Mouse (Mus musculus) R1 (cell line): ENCODE results near the gene Zfp622.
"Not testable (repeated sequence)": the region's sequence is repeated elsewhere in the genome, so short reads cannot be mapped to it uniquely, and the experiment has no call there.

ENCODE experiments used
- DNase-seq: peaks from one replicate; pipeline ENCODE4 v3.0.0-alpha.2; 2018; ENCODE audit warnings: low read depth, low spot score

Gene Zfp622

GRCm38 (mm10) chr15:25971596-25971995, 12.6 kb upstream of the Zfp622 start:
- DNase-seq: no peak

GRCm38 (mm10) chr15:25972758-25973157, 11.4 kb upstream of the Zfp622 start:
- DNase-seq: no peak

- DNase-seq: no peak
Observed at GRCm38 (mm10) chr15:25974352-25974751, 9.8 kb upstream of the Zfp622 start.

- no peak for DNase-seq
Observed at GRCm38 (mm10) chr15:25975810-25976209, 8.4 kb upstream of the Zfp622 start.

- not testable (repeated sequence) for DNase-seq
Observed at GRCm38 (mm10) chr15:25983614-25984013, 552 bp upstream of the Zfp622 start.

- peak; percentile 60 for DNase-seq
Observed at GRCm38 (mm10) chr15:25984734-25985492, 747 bp downstream of the Zfp622 start.

- DNase-seq: peak; percentile 72
Observed at GRCm38 (mm10) chr15:25992992-25993727, 9.0 kb downstream of the Zfp622 start.

- peak; percentile 38 for DNase-seq
Observed at GRCm38 (mm10) chr15:25995521-25995920, 11.4 kb downstream of the Zfp622 start.

- not testable (repeated sequence) for DNase-seq
Observed at GRCm38 (mm10) chr15:25999545-25999944, 15.4 kb downstream of the Zfp622 start.

GRCm38 (mm10) chr15:26008621-26009020, 24.5 kb downstream of the Zfp622 start:
- no peak for DNase-seq

GRCm38 (mm10) chr15:26012891-26013290, 28.7 kb downstream of the Zfp622 start:
- no peak for DNase-seq

- DNase-seq: no peak
Observed at GRCm38 (mm10) chr15:26015979-26016665, 32.0 kb downstream of the Zfp622 start.

- no peak for DNase-seq
Observed at GRCm38 (mm10) chr15:26021721-26022120, 37.6 kb downstream of the Zfp622 start.

GRCm38 (mm10) chr15:26022636-26023035, 38.5 kb downstream of the Zfp622 start:
- no peak for DNase-seq

- DNase-seq: no peak
Observed at GRCm38 (mm10) chr15:26031692-26032091, 47.5 kb downstream of the Zfp622 start.

- no peak for DNase-seq
Observed at GRCm38 (mm10) chr15:26040567-26040966, 56.4 kb downstream of the Zfp622 start.

- DNase-seq: no peak
Observed at GRCm38 (mm10) chr15:26041196-26041947, 57.2 kb downstream of the Zfp622 start.
